Mouse (Mus musculus) forelimb bud, embryonic 11.5 days (tissue): ENCODE measurements around the gene Snupn.

Experiments
- DNase-seq: peaks from one replicate; pipeline ENCODE4 v3.0.0-alpha.2; 2012; ENCODE audit warnings: low read depth, low spot score

Gene Snupn

DNA sequence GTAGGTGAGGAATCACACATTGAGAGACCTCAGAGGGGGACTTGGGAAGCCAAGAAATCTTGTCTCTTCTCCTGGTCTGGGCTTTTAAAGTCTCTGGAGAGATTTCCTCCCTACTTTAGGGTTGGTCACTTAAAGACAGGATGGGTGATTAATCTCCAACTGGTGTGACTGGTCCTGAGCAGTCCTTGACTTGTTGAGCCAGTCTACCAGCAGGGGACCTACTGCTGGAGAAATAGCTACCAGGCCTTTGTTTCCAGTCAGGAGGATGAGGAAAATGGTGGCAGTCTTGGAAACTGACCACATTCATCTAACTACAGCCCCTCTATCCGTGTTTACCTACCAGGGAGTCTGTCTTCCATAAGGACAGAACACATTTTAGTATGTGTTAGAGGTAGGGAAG lies 61.7 kb downstream of the Snupn start:
- no peak for DNase-seq

DNA sequence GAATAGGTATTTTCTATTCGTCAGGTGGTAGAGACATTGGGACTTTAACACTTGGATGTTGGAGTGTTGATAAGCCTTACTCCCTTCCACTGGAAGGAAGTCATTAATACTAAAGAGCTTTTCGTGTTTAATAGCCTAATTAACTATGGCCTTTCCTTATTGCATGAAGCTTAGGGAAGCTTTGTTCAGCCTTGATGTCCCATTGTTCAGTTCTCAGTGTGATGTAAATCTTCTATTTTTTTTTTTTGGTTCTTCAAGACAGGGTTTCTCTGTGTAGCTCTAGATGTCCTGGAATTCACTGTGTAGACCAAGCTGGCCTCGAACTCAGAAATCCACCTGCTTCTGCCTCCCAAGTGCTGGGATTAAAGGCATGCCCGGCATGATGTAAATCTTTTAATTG lies 62.2 kb downstream of the Snupn start:
- DNase-seq: no peak

DNA sequence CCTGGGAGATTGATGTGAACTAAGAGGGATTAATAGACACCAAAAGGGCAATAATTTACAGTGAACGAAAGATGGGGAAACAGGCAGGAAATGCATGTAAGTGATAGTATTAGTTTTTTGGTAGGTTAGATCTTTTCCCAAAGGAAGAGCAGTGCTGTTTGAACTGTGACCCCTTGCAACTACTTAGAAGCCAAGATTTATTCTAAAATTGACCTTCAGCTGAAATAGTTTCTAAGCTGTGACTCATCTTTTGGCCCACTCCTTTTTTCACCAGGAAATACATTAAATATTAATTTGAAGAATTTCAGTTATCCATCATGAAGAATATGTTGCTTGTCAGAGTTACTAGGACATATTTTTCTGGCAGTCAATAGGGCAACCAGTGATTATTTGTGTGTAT lies 63.1 kb downstream of the Snupn start:
- DNase-seq: no peak

DNA sequence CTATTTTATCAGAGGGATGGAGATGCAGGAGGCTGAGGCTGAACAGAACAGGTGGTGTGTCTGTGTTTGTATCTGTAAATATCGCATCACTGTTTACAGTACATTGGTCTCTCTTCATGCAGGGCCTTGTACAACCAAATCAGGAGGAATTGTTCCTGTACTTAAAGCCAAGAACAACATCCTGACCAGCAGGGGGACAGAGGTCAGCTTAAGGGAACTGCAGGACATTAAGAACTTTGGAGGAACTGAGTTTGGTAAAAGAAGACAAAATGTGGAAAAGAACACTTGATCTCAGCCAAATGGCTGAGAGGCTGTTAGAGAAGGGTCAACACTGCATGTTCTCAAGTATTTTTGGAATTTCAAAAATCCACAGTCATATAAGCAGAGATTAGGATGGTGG lies 64.1 kb downstream of the Snupn start:
- no peak for DNase-seq

DNA sequence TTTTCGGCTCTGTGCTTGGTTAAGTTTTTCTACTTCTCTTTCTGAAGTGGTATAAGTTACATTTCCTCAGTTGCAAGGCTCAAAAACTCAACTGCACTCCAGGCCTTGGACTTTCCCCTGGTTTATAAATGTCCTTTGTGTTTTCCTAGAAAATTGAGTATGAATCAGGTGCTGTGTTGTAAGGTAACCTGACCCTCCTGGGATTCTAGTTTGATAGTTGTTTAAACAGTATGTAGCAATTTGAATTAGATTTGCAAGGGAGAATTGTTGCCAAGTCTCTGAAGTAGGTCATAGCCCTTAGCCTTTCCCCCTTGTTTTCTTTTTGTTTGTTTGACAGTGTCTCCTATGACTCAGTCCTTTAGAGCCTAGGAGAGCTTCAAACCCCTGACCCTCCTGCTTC lies 67.0 kb downstream of the Snupn start:
- DNase-seq: no peak

DNA sequence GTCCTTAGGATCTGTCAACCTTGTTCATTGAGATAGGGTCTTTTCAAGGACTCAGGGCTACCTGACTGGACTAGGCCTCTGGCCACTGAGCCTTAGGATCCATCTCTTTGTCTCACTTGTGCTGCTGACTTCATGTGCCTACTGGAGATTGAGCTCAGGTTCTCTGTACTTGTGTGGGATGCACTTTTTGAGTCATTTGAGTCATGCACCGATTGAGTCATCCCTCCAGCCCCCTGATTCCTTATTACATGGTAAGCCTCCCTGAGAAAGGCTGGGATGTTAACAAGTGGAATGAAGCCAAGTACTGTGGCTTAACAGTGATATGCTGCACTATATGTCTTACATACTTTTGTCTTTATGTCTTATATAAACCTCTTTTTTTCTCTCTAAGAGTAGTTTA lies 81.1 kb downstream of the Snupn start:
- no peak for DNase-seq
